Mouse (Mus musculus) leukemia stem cell, adult 10-12 weeks (primary cell): Measurements from ENCODE around the gene Top3a. TPM values are rescaled to one million over a fixed set of nuclear protein-coding genes. Genes with fewer than 3 reads are reported as not detected.

Experiments used
- polyA plus RNA-seq: library from polyadenylated mRNA; stranded (reverse); fragments of >175 nt; gene quantifications from 2 replicates; pipeline ENCODE4 v1.2.3, GENCODE M21; 2012; ENCODE audit warnings: low replicate concordance

Gene Top3a
- polyA plus RNA-seq: 1.7 and 6.6 TPM in 2 replicates

DNA sequence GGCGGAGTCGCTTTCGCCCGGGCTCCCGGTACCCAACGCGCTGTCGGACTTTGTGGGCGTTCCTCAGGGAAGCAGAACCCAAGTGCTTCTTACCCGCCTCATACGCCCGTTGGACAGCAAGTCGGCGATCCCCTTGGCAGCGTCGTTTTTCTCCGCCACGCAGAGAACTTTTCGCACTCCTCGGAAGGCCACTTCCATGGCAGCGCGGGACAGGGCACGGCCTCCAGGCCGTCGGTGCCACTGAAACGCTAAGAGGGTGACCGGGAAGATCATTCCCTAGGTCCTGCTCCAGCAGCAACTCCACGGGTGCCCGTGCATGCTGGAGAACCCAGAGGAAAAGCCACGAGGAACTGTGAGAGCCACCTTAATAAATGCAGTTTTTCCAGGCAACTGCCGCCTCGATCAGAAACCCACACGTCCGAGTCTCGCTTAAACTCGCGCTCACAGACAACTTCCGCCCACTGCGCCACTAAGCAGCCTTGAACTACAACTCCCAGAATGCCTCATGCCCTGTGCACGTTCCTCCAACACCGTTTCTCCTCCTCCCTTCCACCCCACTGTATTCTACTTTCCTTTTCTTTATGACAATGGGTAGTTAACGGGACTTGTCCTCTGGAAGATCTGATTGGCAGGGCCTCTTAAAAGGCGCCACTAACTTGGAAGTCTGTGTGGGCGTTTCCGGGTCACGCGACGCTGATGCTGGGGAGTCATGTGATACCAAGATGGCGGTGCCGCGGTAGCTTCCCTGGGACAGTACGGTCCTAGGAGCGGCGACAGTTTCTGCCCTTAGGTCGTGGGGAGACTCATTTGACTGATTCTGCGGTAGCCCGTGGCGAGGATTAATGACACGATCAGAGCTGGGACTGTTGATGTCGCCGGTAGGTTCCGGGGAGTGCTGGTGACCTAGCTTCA, at the start of gene Top3a, which contains the start of gene Smcr8:
Gene Top3a (minus strand): TSS at position 537 of the 912 bp plus-strand sequence.
Gene Smcr8 (plus strand): TSS at position 696 of the 912 bp plus-strand sequence.

DNA sequence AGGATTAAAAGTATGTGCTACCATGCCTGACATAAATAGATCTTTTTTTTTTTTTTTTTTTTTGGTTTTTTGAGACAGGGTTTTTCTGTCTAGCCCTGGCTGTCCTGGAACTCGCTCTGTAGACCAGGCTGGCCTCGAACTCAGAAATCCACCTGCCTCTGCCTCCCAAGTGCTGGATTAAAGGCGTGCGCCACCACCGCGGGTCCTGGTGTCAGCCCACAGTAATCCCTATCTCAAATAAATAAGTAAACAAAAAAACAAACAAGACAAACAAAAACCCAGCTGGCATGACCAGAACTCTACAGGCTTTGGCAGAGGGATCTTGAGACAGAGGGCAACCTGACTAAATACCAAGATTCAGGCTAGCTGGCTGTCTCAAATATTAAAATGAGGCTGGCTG, 34.5 kb upstream of the Top3a start, which contains the start of gene Shmt1:
Gene Shmt1 (minus strand): TSS at position 101 of the 400 bp plus-strand sequence.

DNA sequence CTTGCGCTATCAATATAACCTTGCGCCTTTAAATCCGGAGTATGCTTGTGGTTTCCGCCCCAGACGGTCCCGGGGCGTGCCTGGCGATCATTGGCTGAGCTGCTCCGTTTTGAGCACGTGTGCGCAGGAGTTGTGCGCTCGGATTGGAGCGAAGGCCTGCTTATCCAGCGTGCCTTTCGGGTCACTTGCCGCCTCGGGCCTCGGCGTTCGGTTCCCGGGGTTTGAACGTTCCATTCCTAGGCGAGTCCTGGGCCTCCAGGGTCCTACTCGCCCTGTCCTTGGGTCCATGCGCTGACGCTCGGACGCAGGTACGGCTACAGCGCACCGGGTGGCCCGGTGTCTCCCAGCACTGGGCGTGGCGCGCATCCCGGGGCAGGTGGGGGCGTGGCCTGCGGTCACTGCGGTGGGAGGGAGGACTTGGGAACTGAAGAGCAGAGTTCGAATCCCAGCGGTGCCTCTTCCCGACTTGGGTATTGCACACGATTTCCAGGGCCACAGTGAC, 48.9 kb downstream of the Top3a start, which contains the start of gene Mief2:
Gene Mief2 (plus strand): TSS at position 139 of the 502 bp plus-strand sequence.

DNA sequence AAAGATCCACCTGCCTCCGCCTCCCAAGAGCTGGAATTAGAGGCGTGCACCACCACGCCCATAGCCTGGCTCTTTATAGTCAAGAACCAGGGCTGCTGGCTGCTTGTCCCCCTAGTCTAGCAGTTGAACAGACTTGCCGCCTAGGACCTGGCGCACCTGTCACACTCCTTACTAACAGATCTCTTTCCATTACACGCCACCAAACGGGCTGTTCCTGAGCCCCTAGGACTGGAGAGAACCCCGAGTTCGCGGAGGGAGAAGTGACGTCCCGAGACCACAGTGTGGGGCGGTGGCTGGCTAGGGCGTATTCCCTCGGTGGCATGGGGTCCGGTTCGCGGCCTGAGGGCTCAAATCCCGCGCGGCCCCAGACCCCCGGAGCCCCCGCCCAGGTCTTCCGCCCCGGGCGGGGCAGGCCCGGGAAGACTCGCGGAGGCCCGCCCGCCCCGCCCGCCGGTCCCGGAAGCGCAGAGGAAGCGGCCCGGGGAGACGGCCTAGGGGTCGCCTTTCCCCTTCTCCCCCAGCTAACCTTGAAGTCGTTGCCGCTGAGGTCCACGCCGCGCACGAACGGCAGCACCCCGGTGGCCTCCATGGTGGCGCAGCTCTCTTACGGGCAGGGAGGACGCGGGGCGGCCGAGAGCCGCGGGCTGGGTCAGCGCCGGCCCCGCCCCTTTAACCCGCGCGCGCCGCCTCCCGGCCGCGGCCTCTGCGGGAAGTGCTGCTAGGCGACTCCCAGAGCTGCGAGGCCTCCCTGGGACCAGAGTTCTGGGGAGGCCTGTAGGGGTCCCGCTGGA, 50.4 kb downstream of the Top3a start, which contains the start of gene Flii:
Gene Flii (minus strand): TSS at position 663 of the 791 bp plus-strand sequence.

DNA sequence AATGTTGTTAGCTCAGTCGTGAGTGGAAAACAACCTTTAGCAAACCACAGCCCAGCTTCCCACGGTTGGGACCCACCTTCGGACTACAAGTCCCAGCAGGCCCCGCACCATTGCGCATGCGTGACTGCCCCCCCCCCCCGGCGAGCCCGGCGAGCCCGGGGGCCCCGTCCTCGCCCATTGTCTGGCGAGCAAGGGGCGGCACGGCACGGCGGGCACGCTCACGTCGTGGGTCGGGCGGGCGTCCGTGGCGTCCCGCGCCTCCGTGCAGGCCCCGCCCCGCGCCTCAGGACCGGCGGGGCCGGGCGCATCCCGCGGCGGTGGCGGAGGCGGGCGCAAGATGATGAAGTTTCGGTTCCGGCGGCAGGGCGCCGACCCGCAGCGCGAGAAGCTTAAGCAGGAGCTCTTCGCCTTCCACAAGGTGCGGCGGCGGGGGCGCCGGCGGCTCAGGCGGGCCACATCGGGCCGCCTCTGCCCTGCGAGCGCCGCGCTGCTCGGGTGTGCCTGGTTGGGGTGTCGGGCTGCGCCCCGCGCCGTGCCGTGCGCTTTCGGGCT, 77.6 kb downstream of the Top3a start, which contains the start of gene Llgl1:
Gene Llgl1 (plus strand): TSS at position 200 of the 552 bp plus-strand sequence.

Other genes starting within 250 kb of the Top3a start
- 35.7 and 41.5 TPM in 2 replicates for gene Alkbh5, start 241.0 kb downstream of the Top3a start, polyA plus RNA-seq
- 16.4 and 40.4 TPM in 2 replicates for gene Llgl1, start 77.6 kb downstream of the Top3a start, polyA plus RNA-seq
- 16.2 and 120 TPM in 2 replicates for gene Flii, start 50.1 kb downstream of the Top3a start, polyA plus RNA-seq
- gene Mief2, start 49.0 kb downstream of the Top3a start, polyA plus RNA-seq: 22.5 and 39.5 TPM in 2 replicates
- 0.97 and 3.1 TPM in 2 replicates for gene Smcr8, start 159 bp upstream of the Top3a start, polyA plus RNA-seq
- 1.0 and 2.3 TPM in 2 replicates for gene Shmt1, start 34.4 kb upstream of the Top3a start, polyA plus RNA-seq
- gene Dhrs7b, start 53.3 kb upstream of the Top3a start, polyA plus RNA-seq: 2.1 and 5.7 TPM in 2 replicates
- gene Tmem11, start 101.9 kb upstream of the Top3a start, polyA plus RNA-seq: 9.4 and 11.9 TPM in 2 replicates
- 5.6 and 45.7 TPM in 2 replicates for gene Natd1, start 137.4 kb upstream of the Top3a start, polyA plus RNA-seq
- 139 and 192 TPM in 2 replicates for gene Map2k3, start 154.7 kb upstream of the Top3a start, polyA plus RNA-seq
- 0.16 TPM in 1 of 2 replicates, not detected in the other for gene Kcnj12, start 245.2 kb upstream of the Top3a start, polyA plus RNA-seq